ENCODE assay signal across 13 mouse cellular contexts in the genomic region with DNA sequence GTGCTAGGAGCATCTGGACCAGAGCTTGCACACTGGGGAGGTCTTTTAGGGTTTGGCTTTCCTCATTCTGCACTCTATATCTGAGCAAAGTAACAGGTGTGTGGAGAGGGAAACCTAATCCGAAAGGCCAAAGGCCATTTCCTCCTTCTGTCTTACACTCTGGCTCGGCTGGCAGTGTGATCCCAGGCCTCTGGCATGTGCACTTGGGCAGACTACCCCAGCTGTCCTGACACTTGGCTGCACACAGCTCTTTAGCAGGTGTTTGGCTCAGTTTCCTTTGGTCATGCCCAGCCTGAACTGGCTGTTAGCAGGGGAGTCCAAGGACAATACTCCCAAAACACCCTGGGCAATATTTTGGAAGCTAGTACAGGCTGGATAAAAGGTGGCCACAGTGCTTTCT. TPM values are rescaled to one million over a fixed set of nuclear protein-coding genes. Genes with fewer than 3 reads are reported as not detected.
DNase-seq lines count a peak whose midpoint lies in the region; ATAC-seq lines count a peak whose summit lies in the region.
"Had no signal": no experiment of that assay in that cellular context is flagged by ENCODE, and none has a peak within 500 bp of the region (broad histone marks: within the 10 kb centered on the region; RNA-seq: fewer than 3 reads in every experiment).

No protein-coding gene starts in this region.

- WGBS in limb, embryonic 11.5 days = 56% methylated on average over 2 of the region's 2 CpGs
- WGBS in limb, embryonic 10.5 days = 63% methylated on average over 2 of the region's 2 CpGs

- no peaks in the 10 kb centered on the region; the same call in 1 of the 2 replicates for H3K36me3 ChIP-seq in limb, embryonic 11.5 days (ENCODE audit: control insufficient read depth, insufficient read depth, low read length)
- peaks cover 67% of the 10 kb centered on the region for H3K36me3 ChIP-seq in limb, embryonic 10.5 days
- H3K36me3 ChIP-seq: liver, embryonic 13.5 days had no signal

- H3K4me1 ChIP-seq in limb, embryonic 11.5 days (ENCODE audit: control insufficient read depth, insufficient read depth, low read length) = no peaks in the 10 kb centered on the region
- H3K4me1 ChIP-seq in limb, embryonic 10.5 days = peaks cover 6% of the 10 kb centered on the region; the same call in 1 of the 2 replicates
- H3K4me1 ChIP-seq: liver, embryonic 13.5 days had no signal

- H3K9ac ChIP-seq in limb, embryonic 11.5 days (ENCODE audit: low read length) = no peak overlapping the region
- H3K9ac ChIP-seq: forebrain, embryonic 12.5 days; liver, embryonic 13.5 days; midbrain, embryonic 12.5 days had no signal

- H3K27ac ChIP-seq in limb, embryonic 11.5 days (replicated peaks; ENCODE audit: low read depth, low read length) = no peak overlapping the region
- H3K27ac ChIP-seq in limb, embryonic 10.5 days = no peak overlapping the region
- H3K27ac ChIP-seq: forebrain, embryonic 12.5 days; liver, embryonic 13.5 days; midbrain, embryonic 12.5 days had no signal

- no peak overlapping the region for H3K4me3 ChIP-seq in limb, embryonic 11.5 days (ENCODE audit: low read depth, low read length)
- H3K4me3 ChIP-seq in limb, embryonic 10.5 days = no peak overlapping the region
- H3K4me3 ChIP-seq: forebrain, embryonic 12.5 days; liver, embryonic 13.5 days; midbrain, embryonic 12.5 days had no signal

- H3K4me2 ChIP-seq in limb, embryonic 11.5 days (ENCODE audit: low read depth, severe bottlenecking) = no peak overlapping the region
- H3K4me2 ChIP-seq: forebrain, embryonic 12.5 days; liver, embryonic 13.5 days; midbrain, embryonic 12.5 days had no signal

- ATAC-seq in limb, embryonic 11.5 days (ENCODE audit: insufficient number of reproducible peaks, low FRiP score, low TSS enrichment, low read depth) = peak; percentile 66

- no peaks in the 10 kb centered on the region for H3K9me3 ChIP-seq in limb, embryonic 11.5 days (ENCODE audit: control insufficient read depth, low read length)
- H3K9me3 ChIP-seq in limb, embryonic 10.5 days (replicated peaks) = no peaks in the 10 kb centered on the region
- H3K9me3 ChIP-seq: forebrain, embryonic 12.5 days; liver, embryonic 13.5 days; midbrain, embryonic 12.5 days had no signal

- H3K27me3 ChIP-seq in limb, embryonic 11.5 days (ENCODE audit: control insufficient read depth, insufficient read depth, low read length) = no peaks in the 10 kb centered on the region
- H3K27me3 ChIP-seq in limb, embryonic 10.5 days (ENCODE audit: low read depth, poor library complexity, severe bottlenecking) = no peaks in the 10 kb centered on the region
- H3K27me3 ChIP-seq: forebrain, embryonic 12.5 days; liver, embryonic 13.5 days; midbrain, embryonic 12.5 days had no signal

- peak; percentile 28 to 37 for DNase-seq in cerebellum, postnatal 14 days
- DNase-seq in cerebellum, adult 9-10 months = no peak
- no peak for DNase-seq in limb, embryonic 11.5 days (ENCODE audit: low spot score)
- DNase-seq in limb, embryonic 10.5 days (ENCODE audit: low spot score) = no peak
- DNase-seq in heart, adult 9 months (ENCODE audit: low spot score in 2 of 2) = peak; percentile 67 to 78
- peak; percentile 35 to 68 for DNase-seq in kidney, postnatal 25 days
- DNase-seq in frontal cortex, postnatal 10 days (ENCODE audit: low spot score in 2 of 2) = no peak
- DNase-seq in adrenal gland, postnatal 14 days = no peak
- DNase-seq: cerebellum, postnatal 36 days; liver, embryonic 13.5 days; retina, postnatal 1 day had no signal

RNA-seq across cellular contexts. Expression of a gene that starts 54.1 kb away (rescaled TPM):
- polyA plus RNA-seq in limb, embryonic 11.5 days (2014; fragmentation: Nextera tagmentation; extraction: Ambion mirVana) = 33.6 and 39.5 TPM in 2 replicates
- polyA plus RNA-seq in limb, embryonic 10.5 days (2016; fragmentation: Nextera tagmentation; extraction: Ambion mirVana) = 38.8 and 43.0 TPM in 2 replicates
- 25.0 and 25.9 TPM in 2 replicates for total RNA-seq in adrenal gland, postnatal 14 days (2021)

Comparison
In these comparisons a context has a peak if more than half of its experiments do, and no peak if none do; other contexts are left out.
1. DNase-seq: peak in cerebellum, postnatal 14 days (2 of 2), heart, adult 9 months (2 of 2) and kidney, postnatal 25 days (2 of 2); none in cerebellum, adult 9-10 months (single experiment), limb, embryonic 11.5 days (single experiment), limb, embryonic 10.5 days (single experiment), frontal cortex, postnatal 10 days (0 of 2) and adrenal gland, postnatal 14 days (single experiment).